Mouse (Mus musculus): ENCODE results near the gene Ank2.

The Ank2 gene

DNA sequence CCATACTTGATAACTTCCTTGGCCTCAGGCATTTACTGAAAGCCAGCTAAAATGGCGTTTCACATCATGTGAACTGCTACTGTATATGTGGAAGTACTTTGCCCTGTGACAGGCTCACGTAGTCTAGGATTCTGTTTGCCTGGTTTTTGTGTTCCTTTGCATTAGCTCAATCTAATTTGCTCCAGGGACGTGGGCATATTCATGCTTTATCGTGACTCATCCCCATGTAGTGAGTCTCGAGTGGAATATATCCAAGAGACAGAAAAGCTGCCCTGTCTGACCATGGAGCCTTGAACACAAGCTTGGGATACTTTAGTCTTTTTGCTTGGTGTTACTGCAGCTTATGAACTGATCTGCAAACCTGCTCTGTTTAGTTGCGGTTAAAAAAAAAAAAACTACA is 483.6 kb downstream of the Ank2 start:
- DNase-seq: no peak

DNA sequence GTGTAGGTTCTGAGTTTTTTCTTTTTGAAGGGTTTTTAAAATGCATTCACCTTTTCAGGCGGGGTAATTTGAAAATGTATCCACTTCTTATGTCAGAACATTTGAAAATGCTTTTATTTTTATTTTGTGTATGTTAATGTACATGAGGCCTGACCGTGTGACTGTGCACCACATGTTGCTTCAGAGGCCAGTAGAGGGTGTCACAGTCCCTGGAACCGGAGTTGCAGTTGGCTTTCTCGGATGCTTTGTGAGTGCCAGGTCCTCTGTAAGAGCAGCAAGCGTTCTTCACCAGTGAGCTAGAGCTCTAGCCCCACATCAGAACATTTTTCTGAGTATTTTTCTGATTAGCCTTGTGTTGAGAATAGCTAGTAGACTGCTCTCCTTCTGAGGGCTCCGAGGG is 484.0 kb downstream of the Ank2 start:
- no peak for DNase-seq

DNA sequence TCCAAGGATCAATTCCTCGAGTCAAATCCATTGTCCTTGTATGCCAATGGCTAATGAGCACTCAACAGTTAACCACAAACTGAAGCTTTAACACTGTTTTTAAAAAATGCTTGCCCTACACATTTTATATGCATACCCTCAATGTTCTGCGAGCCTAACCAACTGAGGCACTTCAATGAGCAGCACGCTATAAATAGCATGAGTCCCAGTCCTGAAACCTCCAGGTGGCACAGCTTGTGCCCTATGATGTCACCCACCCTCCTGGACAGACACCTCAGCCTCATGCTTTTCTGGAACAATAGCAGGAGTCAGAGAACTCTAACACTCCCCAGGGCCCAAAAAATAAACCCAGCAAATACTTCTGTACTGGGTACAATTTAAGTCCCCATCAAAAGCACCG is 485.2 kb downstream of the Ank2 start:
- no peak for DNase-seq

GRCm38 (mm10) chr3:127012525-127012924 is 486.6 kb downstream of the Ank2 start:
- DNase-seq: peak; percentile 54 to 61

DNA sequence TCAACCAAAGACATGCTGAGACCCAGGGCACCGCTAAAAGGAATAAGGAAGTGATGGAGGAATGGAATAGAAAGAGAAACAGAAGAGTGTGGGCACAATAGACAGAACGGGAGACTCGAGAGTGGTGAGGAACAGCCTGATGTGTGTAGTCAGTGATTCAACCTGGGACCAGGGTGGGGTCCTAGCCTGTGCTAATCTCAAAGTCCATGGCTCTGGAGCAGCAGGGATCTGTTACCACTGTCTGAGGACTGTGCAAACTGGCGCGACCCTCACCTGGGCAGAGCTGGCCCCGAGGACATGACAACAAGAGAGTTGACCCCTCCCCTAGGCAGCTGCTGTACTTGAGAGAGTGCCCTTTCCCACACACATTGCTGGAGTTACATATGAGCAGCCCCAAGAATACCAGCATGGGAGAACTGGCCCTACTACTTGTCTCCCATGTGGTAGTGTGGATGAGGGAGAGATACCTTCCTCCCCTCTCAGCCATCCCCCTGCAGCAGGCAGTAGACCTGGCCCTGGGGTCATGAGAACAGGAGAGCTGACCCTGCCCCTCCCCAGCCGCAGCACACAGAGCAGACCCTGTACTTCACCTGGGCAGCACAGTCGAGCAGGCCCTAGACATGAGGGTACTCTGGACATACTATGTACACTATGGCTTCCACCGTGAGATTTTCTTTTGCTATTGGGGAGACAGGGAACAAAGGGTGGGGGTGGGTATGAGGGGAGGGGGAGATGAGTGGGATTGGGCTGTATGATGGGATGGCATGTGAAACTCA is 493.1 kb downstream of the Ank2 start:
- no peak for DNase-seq

DNA sequence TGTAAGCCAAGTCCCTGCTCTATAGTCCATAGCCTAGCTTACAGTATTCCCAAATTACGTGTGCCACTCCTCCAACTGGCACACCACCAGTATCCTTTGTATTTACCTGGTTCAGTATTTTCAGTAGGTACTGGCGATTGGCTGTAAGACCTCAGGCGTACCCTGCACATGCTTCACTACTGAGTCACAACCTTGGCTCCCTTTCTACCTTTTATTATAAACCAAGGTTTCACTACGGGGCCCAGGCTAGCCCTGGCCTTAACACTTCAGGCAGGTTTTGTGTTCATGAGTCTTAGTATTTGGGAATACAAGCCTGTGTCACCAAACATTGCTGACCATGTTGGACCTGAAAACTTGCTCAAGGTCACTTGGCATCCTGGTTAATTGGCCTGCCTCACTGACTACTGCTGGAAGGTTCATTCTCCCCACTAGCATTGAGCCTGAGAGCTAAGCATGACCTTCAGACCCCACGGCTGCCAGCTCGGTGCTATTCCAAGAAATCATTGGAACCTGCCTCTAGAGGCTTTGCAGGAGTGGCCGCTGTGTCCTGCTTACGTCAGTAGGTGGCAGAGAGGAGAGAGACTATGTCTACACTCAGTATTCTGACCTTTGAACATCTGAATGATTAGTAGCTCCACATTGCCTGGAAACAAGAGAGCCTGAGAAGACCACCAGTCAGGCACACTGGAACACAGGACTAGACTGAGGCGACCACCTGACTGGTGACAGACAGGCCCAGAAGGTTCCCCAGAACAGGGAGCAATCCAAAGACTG is 494.1 kb downstream of the Ank2 start:
- DNase-seq: no peak

GRCm38 (mm10) chr3:127003946-127004345 is 495.2 kb downstream of the Ank2 start:
- DNase-seq: no peak

DNA sequence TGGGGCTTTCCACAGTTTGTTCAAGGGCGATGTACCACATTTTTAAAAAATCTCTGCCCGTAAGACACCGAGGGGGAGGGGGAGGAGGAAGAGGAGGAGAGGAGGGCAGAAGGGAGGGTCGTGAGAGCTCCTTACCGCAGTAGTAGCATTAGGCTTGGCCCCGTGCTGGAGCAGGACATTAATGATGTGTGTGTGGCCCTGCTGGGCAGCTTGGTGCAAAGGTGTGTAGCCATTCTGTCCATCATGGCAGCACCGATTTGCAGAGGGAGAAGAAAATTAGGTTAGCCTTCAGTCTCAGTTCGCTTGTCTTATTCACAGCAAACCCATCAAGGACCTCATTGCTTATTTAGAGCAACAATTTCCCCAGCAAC is 500.4 kb downstream of the Ank2 start:
- DNase-seq: no peak

DNA sequence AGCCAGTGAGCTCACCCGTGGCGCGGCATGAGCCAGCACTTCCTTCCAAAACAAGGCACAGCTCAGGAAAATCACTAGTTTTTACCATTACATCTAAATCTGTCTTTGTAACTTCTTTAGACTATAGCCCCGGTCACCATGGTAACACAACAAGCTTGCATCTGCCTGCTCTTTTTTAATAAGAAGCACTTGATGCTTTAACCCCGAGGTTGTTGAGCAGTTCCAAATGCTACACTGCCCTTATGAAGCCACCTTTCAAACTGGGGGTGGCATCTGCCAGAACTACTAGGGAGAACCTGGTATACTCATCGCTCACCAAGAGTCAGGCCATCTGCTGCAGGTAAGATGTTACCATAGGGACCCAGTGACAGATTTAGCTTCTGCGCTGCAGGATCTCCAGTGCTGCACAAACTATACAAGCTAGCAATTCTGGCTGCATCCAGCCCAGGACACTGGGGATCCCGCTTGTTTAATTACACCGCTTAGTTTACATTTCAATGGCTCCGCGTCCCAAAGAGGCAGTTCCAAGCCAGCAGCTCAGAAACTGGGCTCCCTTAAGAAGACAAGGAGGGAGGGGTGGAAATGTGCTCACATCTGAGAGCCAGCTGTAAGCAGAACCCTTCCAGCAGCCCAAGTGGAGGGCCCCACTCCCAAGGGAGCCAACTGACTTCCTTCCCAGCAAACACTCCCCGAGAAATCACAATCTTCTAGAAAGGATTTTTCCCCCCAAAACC is 501.0 kb downstream of the Ank2 start:
- peak; percentile 68 to 77 for DNase-seq

- DNase-seq: no peak
Measured at GRCm38 (mm10) chr3:126997391-126998007, 501.7 kb downstream of the Ank2 start.

DNA sequence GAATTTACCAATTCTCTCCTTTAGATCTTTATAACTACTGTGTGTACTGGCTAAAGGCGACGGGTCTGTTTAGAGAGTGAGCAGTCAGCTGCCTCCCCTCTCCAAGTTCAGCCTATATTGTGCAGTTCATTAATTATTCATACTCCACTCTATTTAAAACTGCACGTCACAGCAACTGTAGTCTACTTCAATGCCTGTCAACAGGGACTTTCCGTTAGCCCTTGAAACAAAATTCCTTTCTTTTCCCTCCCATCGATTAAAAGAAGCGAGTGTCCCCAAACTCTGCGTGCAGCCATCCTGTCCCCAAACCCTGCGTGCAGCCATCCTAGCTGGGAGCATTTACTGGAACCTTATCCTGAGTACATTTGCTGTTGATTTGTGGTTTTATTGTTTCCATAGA is 502.4 kb downstream of the Ank2 start:
- no peak for DNase-seq

DNA sequence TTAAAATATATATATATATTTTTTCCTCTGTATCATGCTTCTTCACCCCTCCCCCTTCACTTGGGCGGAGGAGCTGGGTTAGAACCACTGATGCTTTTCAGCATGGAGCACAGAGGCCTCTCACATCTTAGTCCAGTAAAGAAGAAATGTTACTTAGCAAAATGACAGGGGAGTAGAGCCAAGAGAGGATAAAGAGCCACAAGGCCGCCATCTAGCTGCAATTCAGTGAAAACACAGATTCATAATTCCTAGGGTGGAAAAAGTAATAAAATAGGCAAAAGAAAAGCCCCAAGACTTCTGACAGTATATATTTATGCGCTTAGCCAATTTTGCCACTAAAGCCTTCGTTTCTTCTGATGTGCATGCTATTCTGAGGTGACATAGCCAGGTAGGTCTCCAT is 503.2 kb downstream of the Ank2 start:
- DNase-seq: no peak

DNA sequence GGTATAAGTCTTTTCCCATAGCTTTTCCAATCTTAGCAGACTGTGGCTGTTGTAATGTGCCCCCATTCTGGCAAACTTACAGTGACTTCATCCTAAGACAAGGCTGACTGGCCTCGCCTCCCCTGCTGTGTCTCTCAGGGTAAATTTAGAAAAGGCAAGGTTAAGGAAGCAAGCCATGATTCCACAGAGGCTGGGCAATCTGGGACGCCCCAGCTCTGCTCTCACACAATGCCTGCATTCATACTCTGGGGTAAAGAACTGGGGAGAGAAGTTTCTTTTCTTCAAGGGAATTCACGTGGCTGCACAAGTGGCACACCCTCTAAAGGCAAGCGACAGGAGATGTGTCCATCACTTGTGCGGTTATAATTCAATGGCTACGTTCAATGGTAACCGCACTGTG is 505.0 kb downstream of the Ank2 start:
- no peak for DNase-seq

DNA sequence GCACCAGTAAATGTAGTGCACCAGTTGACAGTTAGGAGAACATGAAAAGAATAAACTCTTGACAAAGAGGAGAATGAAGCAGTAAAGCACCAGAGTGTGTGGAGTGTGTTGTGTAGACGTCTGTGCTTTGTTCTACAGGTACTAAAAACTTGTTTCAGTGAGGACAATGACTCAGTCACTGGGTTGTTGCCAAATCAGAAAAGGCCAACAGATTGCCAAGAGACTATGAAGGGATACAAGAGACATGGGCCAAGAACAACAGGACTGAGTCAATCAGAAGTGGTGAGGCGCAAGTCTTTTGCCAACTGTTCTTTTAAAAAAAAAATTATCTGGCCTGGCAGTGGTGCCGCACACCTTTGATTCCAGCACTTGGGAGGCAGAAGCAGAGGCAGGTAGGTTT is 509.2 kb downstream of the Ank2 start:
- peak; percentile 33 to 70 for DNase-seq

DNA sequence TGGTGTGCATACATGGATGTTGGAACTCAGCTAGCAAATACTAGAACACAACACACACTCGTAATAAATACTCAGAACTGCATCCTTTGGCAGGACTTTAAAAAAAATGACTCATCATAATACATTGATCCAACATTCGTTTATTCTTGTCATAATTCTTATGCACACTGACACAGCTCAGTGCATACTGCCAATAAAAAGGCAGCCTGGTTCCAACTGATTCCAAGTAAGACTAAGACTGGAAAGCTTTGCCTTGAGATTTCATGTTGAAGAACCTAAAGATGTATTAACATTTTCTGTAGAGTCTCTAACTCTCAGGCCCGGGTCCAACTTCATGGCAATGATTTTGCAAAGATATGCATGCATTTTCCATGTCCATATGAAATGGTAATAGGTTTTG is 512.5 kb downstream of the Ank2 start:
- DNase-seq: no peak

GRCm38 (mm10) chr3:126982814-126983213 is 516.3 kb downstream of the Ank2 start:
- no peak for DNase-seq

- DNase-seq: no peak
Measured at GRCm38 (mm10) chr3:126981163-126981562, 518.0 kb downstream of the Ank2 start.

DNA sequence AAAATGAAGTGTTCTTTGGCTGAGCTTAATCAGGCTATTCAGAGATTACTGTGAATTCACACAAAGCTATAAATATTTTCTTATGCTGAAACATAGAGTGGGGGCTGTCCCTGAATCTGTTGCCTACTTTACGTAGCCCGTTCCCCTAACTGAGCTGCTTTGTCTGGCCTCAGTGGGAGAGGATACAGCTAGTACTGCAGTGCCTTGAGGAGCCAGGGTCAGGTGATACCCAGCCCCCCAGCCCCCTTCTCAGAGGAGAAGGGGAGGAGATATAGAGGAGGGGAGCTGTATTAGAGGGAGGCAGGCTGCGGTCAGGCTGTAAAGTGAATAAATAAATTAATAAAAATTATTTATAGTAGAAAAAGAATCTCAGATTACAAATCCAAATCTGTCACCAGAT is 519.5 kb downstream of the Ank2 start:
- no peak for DNase-seq

GRCm38 (mm10) chr3:126978768-126979410 is 520.3 kb downstream of the Ank2 start:
- peak; percentile 79 to 84 for DNase-seq

- DNase-seq: peak in 1 of 2 experiments; percentile 34
Measured at GRCm38 (mm10) chr3:126977399-126977798, 521.8 kb downstream of the Ank2 start.

DNA sequence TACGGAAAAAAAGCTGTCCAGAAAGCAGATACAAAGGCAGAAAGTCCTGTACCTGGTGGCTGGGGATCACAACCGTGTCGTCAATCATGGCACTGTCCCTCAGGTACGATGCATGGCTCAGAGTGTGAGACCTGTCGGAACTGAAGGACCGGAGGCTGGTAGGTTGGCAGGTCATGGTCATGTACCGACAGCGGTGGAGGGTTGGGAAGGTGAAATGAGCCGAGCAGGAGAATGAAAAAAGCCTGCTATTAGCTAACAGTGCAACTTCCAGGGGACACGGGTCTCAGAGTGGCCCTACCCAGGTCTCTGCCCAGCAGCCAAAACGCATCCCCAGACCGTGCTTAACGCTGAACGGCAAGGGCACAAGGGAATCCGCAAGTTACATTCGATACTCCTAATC is 522.4 kb downstream of the Ank2 start:
- DNase-seq: no peak

GRCm38 (mm10) chr3:126975409-126975808 is 523.7 kb downstream of the Ank2 start:
- DNase-seq: no peak

- DNase-seq: no peak
Measured at GRCm38 (mm10) chr3:126973551-126973950, 525.6 kb downstream of the Ank2 start.

All from cerebellum, postnatal 36 days (tissue).